Mouse (Mus musculus) bone marrow macrophage, adult 2 months (primary cell): ENCODE measurements around the gene Mrps12. TPM values are rescaled to one million over a fixed set of nuclear protein-coding genes. Genes with fewer than 3 reads are reported as not detected.
A peak's percentile ranks its signal among the peaks of the same experiment; 100 is the strongest.

Experiments used
- H3K27ac ChIP-seq: 2 replicates; pipeline ENCODE4 v1.5.1; 2012; ENCODE audit warnings: low read depth, low read length; ENCODE audit not compliant: insufficient read depth
- H3K4me1 ChIP-seq: 2 replicates; pipeline ENCODE4 v1.6.1; 2012; ENCODE audit warnings: low read length; ENCODE audit not compliant: control insufficient read depth, insufficient read depth
- H3K4me3 ChIP-seq: 2 replicates; pipeline ENCODE4 v1.5.1; 2012; ENCODE audit warnings: mild to moderate bottlenecking, low read length, moderate library complexity; ENCODE audit not compliant: insufficient read depth
- CTCF ChIP-seq: IDR thresholded peaks from 2 replicates; pipeline ENCODE4 v1.5.1; 2012; ENCODE audit warnings: low read depth, mild to moderate bottlenecking, low read length, moderate library complexity
- POLR2A ChIP-seq: IDR thresholded peaks from 2 replicates; pipeline ENCODE4 v1.6.1; 2012; ENCODE audit warnings: mild to moderate bottlenecking, low read depth, low read length, borderline replicate concordance
- polyA plus RNA-seq: library from polyadenylated mRNA; stranded (reverse); fragments of >200 nt; gene quantifications from 2 replicates; pipeline ENCODE4 v1.2.4, GENCODE M21; 2012; ENCODE audit not compliant: missing spikeins, insufficient read depth, insufficient read length

Gene Mrps12
- polyA plus RNA-seq, 1 experiment, result 39.5 TPM

GRCm38 (mm10) chr7:28727649-28728340 lies 13.8 kb downstream of the Mrps12 start:
- H3K27ac ChIP-seq, result no peak overlapping the region
- 0 out of 2 replicates have a peak, but pooled peaks have one; percentile 21 for TF ChIP-seq CTCF
- no peak for TF ChIP-seq POLR2A
- H3K4me1 ChIP-seq, result peaks cover under 1% of the 10 kb centered on the region; the same call in 1 of the 2 replicates
- H3K4me3 ChIP-seq, result no peak overlapping the region

- no peak overlapping the region for H3K27ac ChIP-seq
Measured at GRCm38 (mm10) chr7:28726600-28726999, 15.0 kb downstream of the Mrps12 start.

GRCm38 (mm10) chr7:28724613-28725012 lies 17.0 kb downstream of the Mrps12 start:
- no peaks in the 10 kb centered on the region for H3K4me1 ChIP-seq
- TF ChIP-seq CTCF, result no peak
- H3K27ac ChIP-seq, result no peak overlapping the region

More at GRCm38 (mm10) chr7:28726600-28726999, 15.0 kb downstream of the Mrps12 start:
- Histone ChIP-seq H3K4me1 (no peaks in the 10 kb centered on the region), H3K4me3 (no peak overlapping the region)
- no peak for TF ChIP-seq POLR2A
- peak; percentile 92 for TF ChIP-seq CTCF

GRCm38 (mm10) chr7:28722079-28722478 lies 19.5 kb downstream of the Mrps12 start:
- no peak overlapping the region for H3K4me3 ChIP-seq
- H3K4me1 ChIP-seq, result no peaks in the 10 kb centered on the region
- H3K27ac ChIP-seq, result no peak overlapping the region
- no peak for TF ChIP-seq POLR2A
- no peak for TF ChIP-seq CTCF

More at GRCm38 (mm10) chr7:28724613-28725012, 17.0 kb downstream of the Mrps12 start:
- no peak overlapping the region for H3K4me3 ChIP-seq

- TF ChIP-seq POLR2A (no peak), CTCF (no peak)
- Histone ChIP-seq H3K4me1 (no peaks in the 10 kb centered on the region), H3K4me3 (no peak overlapping the region), H3K27ac (no peak overlapping the region)
Measured at GRCm38 (mm10) chr7:28720753-28721537, 20.7 kb downstream of the Mrps12 start.

- H3K27ac ChIP-seq, result no peak overlapping the region
- TF ChIP-seq POLR2A (no peak), CTCF (no peak)
- H3K4me1 ChIP-seq, result no peaks in the 10 kb centered on the region
- no peak overlapping the region for H3K4me3 ChIP-seq
Measured at GRCm38 (mm10) chr7:28719650-28720049, 22.0 kb downstream of the Mrps12 start.

- Histone ChIP-seq H3K4me1 (no peaks in the 10 kb centered on the region), H3K4me3 (no peak overlapping the region), H3K27ac (no peak overlapping the region)
- TF ChIP-seq CTCF, result no peak
- no peak for TF ChIP-seq POLR2A
Measured at GRCm38 (mm10) chr7:28719159-28719558, 22.5 kb downstream of the Mrps12 start.

GRCm38 (mm10) chr7:28717726-28718125 lies 23.9 kb downstream of the Mrps12 start:
- Histone ChIP-seq H3K4me1 (no peaks in the 10 kb centered on the region), H3K4me3 (no peak overlapping the region), H3K27ac (no peak overlapping the region)
- no peak for TF ChIP-seq CTCF
- TF ChIP-seq POLR2A, result no peak

- Histone ChIP-seq H3K27ac (no peak within 1 kb of the TSS), H3K4me3 (peak within 1 kb of the TSS; percentile 57), H3K4me1 (no peaks in the 10 kb centered on the region)
- TF ChIP-seq POLR2A, result no peak
- TF ChIP-seq CTCF, result no peak
Measured at GRCm38 (mm10) chr7:28716590-28717281, 24.9 kb downstream of the Mrps12 start, which contains the start of gene Fbxo17. Gene Fbxo17 (plus strand): TSS chr7:28716804.

GRCm38 (mm10) chr7:28715598-28715997 lies 26.0 kb downstream of the Mrps12 start:
- TF ChIP-seq CTCF (no peak), POLR2A (no peak)
- Histone ChIP-seq H3K4me1 (no peaks in the 10 kb centered on the region), H3K27ac (no peak overlapping the region), H3K4me3 (no peak overlapping the region)
